Mouse (Mus musculus) brain, embryonic 14.5 days (tissue): Measurements from ENCODE around the gene Nr2f2. TPM values are rescaled to one million over a fixed set of nuclear protein-coding genes. Genes with fewer than 3 reads are reported as not detected.
A peak's percentile ranks its signal among the peaks of the same experiment; 100 is the strongest.

Experiments
- DNase-seq: peaks from one replicate; pipeline ENCODE4 v3.0.0-alpha.2; 2011; ENCODE audit warnings: low read depth
- CTCF ChIP-seq: fragments of 200-500 bp; IDR thresholded peaks from 2 replicates; pipeline ENCODE4 v1.5.1; 2012; ENCODE audit warnings: inconsistent platforms, mild to moderate bottlenecking, moderate library complexity, borderline replicate concordance; ENCODE audit not compliant: insufficient read depth, insufficient read length; ENCODE audit errors: extremely low read depth
- POLR2A ChIP-seq: fragments of 200-500 bp; IDR thresholded peaks from 2 replicates; pipeline ENCODE4 v1.6.1; 2012; ENCODE audit warnings: mild to moderate bottlenecking, inconsistent platforms, borderline replicate concordance; ENCODE audit not compliant: poor library complexity, insufficient read depth, insufficient read length, severe bottlenecking; ENCODE audit errors: extremely low read depth
- polyA plus RNA-seq: library from polyadenylated mRNA; depleted of rRNA; stranded (reverse); fragments of >200 nt; gene quantifications from 2 replicates; pipeline ENCODE4 v1.2.3, GENCODE M21; 2012

The Nr2f2 gene
- polyA plus RNA-seq, 1 experiment, result 291 TPM

GRCm38 (mm10) chr7:70381409-70382244, 15.1 kb upstream of the Nr2f2 start:
- TF ChIP-seq CTCF (no peak), POLR2A (no peak)

DNA sequence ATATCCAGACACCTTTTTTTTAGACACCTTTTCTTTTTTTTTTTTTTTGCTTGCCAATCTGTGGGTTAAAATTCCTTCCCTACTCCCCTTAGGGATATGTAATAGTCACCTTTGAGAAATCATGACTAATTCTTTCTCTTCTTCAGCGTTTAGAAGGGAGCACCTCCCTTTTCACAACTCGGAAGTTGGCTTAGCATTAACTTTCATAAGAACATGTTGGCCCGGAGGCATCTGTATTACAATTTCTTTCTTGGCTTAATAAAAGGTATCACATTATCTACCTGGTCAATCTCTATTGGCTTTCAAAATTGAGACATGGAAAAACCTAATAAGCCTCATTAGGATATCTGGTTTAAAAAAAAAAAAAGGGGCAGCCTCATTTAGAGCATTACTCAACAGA, 14.4 kb upstream of the Nr2f2 start:
- TF ChIP-seq CTCF (no peak), POLR2A (no peak)
- DNase-seq, result no peak

More at GRCm38 (mm10) chr7:70381409-70382244, 15.1 kb upstream of the Nr2f2 start:
- peak; percentile 90 for DNase-seq

GRCm38 (mm10) chr7:70380246-70380645, 13.7 kb upstream of the Nr2f2 start:
- DNase-seq, result no peak
- TF ChIP-seq CTCF (no peak), POLR2A (no peak)

DNA sequence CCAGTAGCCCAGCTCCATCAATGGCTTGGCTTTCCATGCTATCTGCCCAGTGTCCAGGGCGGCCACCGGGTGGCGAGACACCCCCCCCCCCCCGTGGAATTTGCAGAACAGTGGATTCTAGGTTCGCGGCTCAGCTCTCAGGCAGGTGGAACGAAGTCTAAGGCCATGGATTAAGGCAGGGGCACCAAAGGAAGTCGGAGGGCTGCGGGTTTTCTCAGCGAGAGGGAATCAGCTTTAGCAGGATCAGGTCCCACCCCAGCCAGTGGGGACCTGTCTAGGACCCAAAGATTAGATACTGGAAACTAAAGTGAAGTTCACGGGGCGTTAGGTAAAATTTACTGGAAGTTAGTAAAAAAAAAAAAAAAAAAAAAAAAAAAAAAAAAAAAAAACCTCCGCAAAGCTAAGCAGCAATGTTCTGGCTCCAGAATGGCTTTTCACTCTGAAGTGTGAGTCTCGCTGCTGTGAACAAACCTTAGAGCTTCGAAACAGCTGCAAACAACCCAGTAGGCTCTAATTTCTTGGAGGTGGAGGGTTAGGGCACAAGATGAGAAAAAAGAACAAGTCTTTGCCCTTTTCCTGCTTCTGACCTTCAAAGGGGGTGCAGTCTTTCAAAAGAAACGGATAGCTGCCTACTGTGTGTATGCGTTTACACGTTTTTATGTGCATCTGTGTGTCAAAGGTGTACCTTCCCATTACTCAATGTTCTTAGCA, 4.2 kb upstream of the Nr2f2 start:
- DNase-seq, result peak; percentile 51
- TF ChIP-seq POLR2A, result no peak
- no peak for TF ChIP-seq CTCF

- TF ChIP-seq CTCF (no peak), POLR2A (no peak)
- peak; percentile 60 for DNase-seq
Measured at GRCm38 (mm10) chr7:70369731-70370551, 3.4 kb upstream of the Nr2f2 start.

GRCm38 (mm10) chr7:70369061-70369730, 2.7 kb upstream of the Nr2f2 start:
- TF ChIP-seq CTCF (no peak), POLR2A (no peak)
- DNase-seq, result peak; percentile 60

DNA sequence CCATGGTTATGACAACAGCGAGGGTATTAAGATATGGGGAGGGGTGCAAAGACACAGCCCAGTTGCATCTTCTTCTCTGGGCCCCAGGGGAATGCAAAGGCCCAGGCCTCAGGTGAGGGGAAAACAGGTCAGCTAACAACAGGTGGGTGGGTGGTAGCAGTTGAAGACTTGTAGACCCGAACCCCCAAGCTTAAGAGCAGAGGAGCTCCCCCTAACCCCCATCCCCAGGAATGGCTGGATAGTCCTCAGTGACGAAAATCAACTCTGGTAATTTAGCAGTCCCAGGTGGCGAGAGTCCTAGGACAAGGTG, 2.2 kb upstream of the Nr2f2 start:
- TF ChIP-seq CTCF (no peak), POLR2A (no peak)
- DNase-seq, result no peak

GRCm38 (mm10) chr7:70368268-70368655, 1.7 kb upstream of the Nr2f2 start:
- no peak for TF ChIP-seq POLR2A
- no peak for TF ChIP-seq CTCF
- DNase-seq, result peak; percentile 37

DNA sequence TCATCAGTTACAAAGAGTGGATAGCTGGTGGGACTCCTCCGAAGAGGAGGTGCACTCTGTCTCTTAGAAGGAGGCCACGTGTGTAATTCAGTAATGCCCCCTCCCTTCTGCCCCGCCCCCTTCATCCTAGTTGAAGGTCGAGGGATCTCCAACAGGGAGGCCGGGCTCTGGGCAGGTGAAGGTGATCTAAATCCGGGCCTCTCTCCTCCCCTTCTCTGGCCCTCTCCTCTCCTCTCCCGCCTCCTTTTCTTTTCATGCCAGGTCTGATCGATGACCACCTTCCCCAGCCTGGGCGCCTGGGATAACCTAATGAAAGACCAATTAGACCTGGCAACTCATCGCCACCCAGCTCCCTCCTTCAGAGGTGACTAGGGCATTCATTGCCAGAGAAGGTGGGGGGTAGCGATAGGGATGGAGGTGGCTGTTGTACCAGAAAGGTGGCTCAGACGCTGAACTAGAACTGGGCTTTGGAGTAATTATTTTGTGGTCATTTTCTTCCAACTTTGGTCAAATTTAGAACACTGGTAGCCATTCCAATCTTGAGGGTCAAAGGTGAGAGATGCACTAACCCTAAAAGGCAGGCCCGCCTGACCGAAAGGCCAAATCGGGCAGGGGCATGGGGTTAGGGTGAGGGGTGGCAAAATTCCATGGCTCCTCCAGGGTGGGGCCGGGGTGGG, 1.2 kb upstream of the Nr2f2 start:
- peak; percentile 54 for DNase-seq
- TF ChIP-seq CTCF (no peak), POLR2A (no peak)

DNA sequence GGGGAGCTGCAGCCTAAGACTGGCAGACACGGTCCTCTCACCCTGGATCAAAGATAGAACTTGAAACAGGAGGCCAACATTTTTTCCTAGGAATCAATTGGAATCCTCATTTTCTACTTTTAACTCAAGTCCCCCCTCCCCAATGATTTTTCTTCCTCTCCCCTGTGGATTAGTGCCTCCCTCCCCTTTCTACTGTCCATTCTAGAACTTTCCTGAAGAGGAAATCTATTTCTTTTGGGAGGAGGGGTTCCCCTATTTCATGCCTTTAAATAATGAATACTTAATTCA, 217 bp upstream of the Nr2f2 start:
- TF ChIP-seq POLR2A (no peak), CTCF (no peak)
- DNase-seq, result no peak
